Mouse (Mus musculus) ES-E14 (cell line): ENCODE data around the gene Pkd2. TPM values are rescaled to one million over a fixed set of nuclear protein-coding genes. Genes with fewer than 3 reads are reported as not detected.

Experiments used
- DNase-seq: peaks from one replicate; pipeline ENCODE4 v3.0.0-alpha.2; 2013; ENCODE audit warnings: low read depth, low spot score
- H3K27ac ChIP-seq: 2 replicates; pipeline ENCODE4 v1.5.1; 2012; ENCODE audit warnings: low read depth, mild to moderate bottlenecking, low read length, moderate library complexity, mixed read lengths; ENCODE audit not compliant: poor library complexity, insufficient read depth, severe bottlenecking
- H3K36me3 ChIP-seq: 2 replicates; pipeline ENCODE4 v1.6.1; 2012; ENCODE audit warnings: mild to moderate bottlenecking, low read length, moderate library complexity, mixed read lengths; ENCODE audit not compliant: control insufficient read depth, poor library complexity, insufficient read depth, severe bottlenecking
- H3K4me1 ChIP-seq, 2 experiments: fragments of 150-350 bp in 1 of 2; sonication (generic) in 1 of 2; 2 replicates each; pipeline ENCODE4 v1.6.1; 2012; ENCODE audit warnings: low read length in 2 of 2, mild to moderate bottlenecking in 1 of 2, mixed read lengths in 1 of 2; ENCODE audit not compliant: control insufficient read depth in 2 of 2, insufficient read depth in 2 of 2, poor library complexity in 1 of 2
- H3K4me3 ChIP-seq, 2 experiments: fragments of 150-350 bp in 1 of 2; sonication (generic) in 1 of 2; 2 replicates each; pipeline ENCODE4 v1.5.1; 2012; ENCODE audit warnings: low read length in 2 of 2, low read depth in 1 of 2, mild to moderate bottlenecking in 1 of 2, mixed read lengths in 1 of 2; ENCODE audit not compliant: insufficient read depth in 1 of 2, poor library complexity in 1 of 2, severe bottlenecking in 1 of 2
- H3K9ac ChIP-seq: 2 replicates; pipeline ENCODE4 v1.6.1; 2012; ENCODE audit warnings: low read depth, mild to moderate bottlenecking, low read length, mixed read lengths; ENCODE audit not compliant: poor library complexity, insufficient read depth, severe bottlenecking
- H3K9me3 ChIP-seq: fragments of 150-350 bp; sonication (generic); 2 replicates; pipeline ENCODE4 v1.6.1; 2012; ENCODE audit warnings: low read depth, mild to moderate bottlenecking, low read length; ENCODE audit not compliant: control insufficient read depth, insufficient read depth
- CHD2 ChIP-seq: IDR thresholded peaks from 2 replicates; pipeline ENCODE4 v1.6.1; 2014; ENCODE audit warnings: mild to moderate bottlenecking, low read depth, low read length, inconsistent platforms
- HCFC1 ChIP-seq: IDR thresholded peaks from 2 replicates; pipeline ENCODE4 v1.6.1; 2012; ENCODE audit warnings: low read length, inconsistent platforms, borderline replicate concordance; ENCODE audit not compliant: insufficient read depth
- MAFK ChIP-seq: IDR thresholded peaks from 2 replicates; pipeline ENCODE4 v1.6.1; 2014; ENCODE audit warnings: mild to moderate bottlenecking, low read depth, low read length, inconsistent platforms; ENCODE audit not compliant: insufficient read depth
- ZC3H11A ChIP-seq: IDR thresholded peaks from 2 replicates; pipeline ENCODE4 v1.6.1; 2012; ENCODE audit warnings: low read depth, mild to moderate bottlenecking, inconsistent platforms, low read length, borderline replicate concordance
- ZNF384 ChIP-seq: IDR thresholded peaks from 2 replicates; pipeline ENCODE4 v1.6.1; 2012; ENCODE audit warnings: low read depth, low read length, inconsistent platforms
- in situ Hi-C, 2 experiments: fragments of 600-800 bp; cut with MboI; formaldehyde crosslinking; loops; one replicate each; pipeline ENCODE4 v1.15.1; 2025; ENCODE audit warnings: low sequenced_read_pairs in 2 of 2, inconsistent platforms in 1 of 2; ENCODE audit not compliant: unreplicated experiment in 2 of 2
- total RNA-seq: library from RNA; depleted of rRNA; stranded (reverse); fragments of 300-350 nt; gene quantifications from 2 replicates; pipeline ENCODE4 v1.2.3, GENCODE M21; 2012; rRNA removed

Gene Pkd2
- total RNA-seq, 1 experiment, result 38.7 TPM

DNA sequence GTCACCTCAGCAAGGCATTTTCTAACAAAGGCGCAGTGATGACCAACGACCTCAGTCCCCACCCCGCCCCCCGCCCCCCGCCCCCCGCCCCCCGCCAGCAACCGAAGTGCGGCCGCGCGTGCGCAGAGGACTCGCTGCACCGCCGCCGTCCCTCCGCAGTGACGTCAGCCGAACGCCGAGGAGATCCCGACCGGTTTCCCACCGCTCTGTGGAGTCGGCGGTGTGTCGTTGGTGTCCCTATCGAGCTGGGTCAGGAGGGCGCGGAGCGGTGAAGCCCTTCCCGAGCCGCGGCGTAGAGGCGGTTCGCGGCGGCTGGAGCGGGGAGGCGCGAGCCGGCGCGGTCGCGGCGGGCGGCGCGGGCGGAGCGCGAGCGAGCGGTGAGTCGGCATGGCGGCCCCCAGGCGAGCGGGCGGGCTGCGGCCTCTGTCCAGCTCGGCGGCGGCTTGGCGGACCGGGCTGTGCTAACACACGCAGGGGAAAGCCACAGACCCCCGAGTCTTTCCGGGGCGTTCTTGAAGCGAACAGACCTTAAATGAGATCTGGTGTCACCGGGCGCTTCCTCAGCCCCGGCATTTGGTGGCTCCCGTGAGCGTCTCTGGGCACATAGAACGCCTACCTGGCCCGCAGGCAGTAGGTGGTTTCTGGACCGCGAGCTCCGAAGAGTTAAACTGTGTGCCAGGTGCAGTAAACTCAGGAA is 49.1 kb downstream of the Pkd2 start, which contains the start of gene BC005561:
BC005561 (plus strand) TSS at position 158 of the 697 bp plus-strand sequence.
- H3K4me3 ChIP-seq, result peak within 1 kb of the TSS; percentile 97 to 98
- peak within 1 kb of the TSS; percentile 65; the same call in 1 of the 2 replicates for H3K27ac ChIP-seq
- H3K4me1 ChIP-seq, result peaks cover 0 to 2% of the 10 kb centered on the region in 2 experiments; a peak in 1 of 4 replicates
- in situ Hi-C loops, result no loop called here
- DNase-seq, result peak; percentile 59
- 0 out of 2 replicates have a peak, but pooled peaks cover 3% of the 10 kb centered on the region for H3K36me3 ChIP-seq
- peak within 1 kb of the TSS; percentile 99 for H3K9ac ChIP-seq
- TF ChIP-seq MAFK (no peak), HCFC1 (peak; percentile 57; the same call in 1 of the 2 replicates), CHD2 (no peak)
- no peaks in the 10 kb centered on the region for H3K9me3 ChIP-seq

DNA sequence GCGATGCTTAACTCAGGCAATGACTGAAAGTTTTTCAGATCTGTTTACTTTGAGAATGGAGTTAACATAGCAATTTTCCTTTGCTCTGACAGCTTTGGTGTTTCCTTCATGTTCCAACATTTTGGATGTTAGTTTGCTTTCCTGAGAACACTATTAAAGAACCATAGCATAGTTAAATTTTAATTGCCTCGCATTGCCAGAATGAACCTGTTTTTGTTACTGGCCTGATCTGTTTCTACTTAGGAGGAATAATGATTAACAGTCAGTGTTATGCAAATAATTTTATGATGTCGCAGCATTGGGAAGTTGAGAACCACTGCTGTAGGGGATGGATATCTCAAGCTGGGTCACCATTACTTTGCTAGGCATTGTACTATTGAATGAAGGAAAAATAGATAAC is 52.0 kb downstream of the Pkd2 start:
- no peak overlapping the region for H3K27ac ChIP-seq
- H3K4me1 ChIP-seq, result peaks cover 0 to 2% of the 10 kb centered on the region in 2 experiments; a peak in 1 of 4 replicates
- no peak for DNase-seq
- H3K9ac ChIP-seq, result no peak overlapping the region
- H3K36me3 ChIP-seq, result no peaks in the 10 kb centered on the region
- in situ Hi-C loops, result no loop called here
- no peaks in the 10 kb centered on the region for H3K9me3 ChIP-seq
- H3K4me3 ChIP-seq, result no peak overlapping the region
- TF ChIP-seq ZC3H11A (no peak), CHD2 (no peak), HCFC1 (no peak), ZNF384 (no peak), MAFK (no peak)

DNA sequence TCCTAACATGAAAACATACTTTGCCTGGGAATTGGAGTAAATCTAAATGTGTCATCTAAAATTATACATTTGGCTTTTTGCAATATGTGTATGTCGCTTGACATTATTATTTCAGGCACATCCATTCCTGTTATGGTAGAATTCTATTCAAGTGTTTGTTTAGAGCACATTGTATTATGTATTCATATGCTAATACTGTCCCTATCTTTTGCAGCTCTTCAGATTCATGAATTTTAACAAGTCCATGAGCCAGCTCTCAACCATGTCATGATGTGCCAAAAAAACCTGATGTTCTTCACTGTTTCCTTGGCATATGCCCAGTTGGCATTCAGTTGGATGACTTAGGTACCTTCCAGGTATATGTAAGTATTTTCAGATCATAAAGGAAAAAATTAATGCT is 79.4 kb downstream of the Pkd2 start:
- peaks cover 11% of the 10 kb centered on the region; the same call in 1 of the 2 replicates for H3K36me3 ChIP-seq
- H3K4me1 ChIP-seq, result no peaks in the 10 kb centered on the region
- TF ChIP-seq MAFK, result no peak
- no peak for TF ChIP-seq HCFC1
- no peak for TF ChIP-seq ZC3H11A
- TF ChIP-seq CHD2, result no peak
- TF ChIP-seq ZNF384, result no peak
- in situ Hi-C loops, result no loop called here
- H3K4me3 ChIP-seq, result no peak overlapping the region
- DNase-seq, result no peak
- H3K27ac ChIP-seq, result no peak overlapping the region
- H3K9me3 ChIP-seq, result no peaks in the 10 kb centered on the region
- no peak overlapping the region for H3K9ac ChIP-seq

DNA sequence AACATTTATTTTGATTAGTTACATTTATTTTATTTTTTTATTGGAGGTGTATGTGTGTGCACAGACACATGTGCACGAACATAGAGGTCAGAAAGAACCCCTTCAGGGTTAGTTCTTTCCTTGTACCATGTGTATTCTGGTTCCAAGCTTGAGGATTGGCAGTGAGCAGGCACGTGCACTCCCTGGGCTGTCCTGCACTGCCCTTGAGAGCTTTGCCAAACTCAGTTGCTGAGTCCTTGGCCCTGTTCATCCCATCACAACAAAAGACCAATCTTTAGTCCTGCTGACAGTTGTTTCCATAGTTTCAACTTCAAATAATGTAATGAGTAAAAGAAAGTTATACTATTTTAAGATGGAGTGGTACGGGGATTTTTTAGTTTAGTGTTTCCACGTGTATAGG is 80.1 kb downstream of the Pkd2 start:
- TF ChIP-seq CHD2, result no peak
- no peak for TF ChIP-seq ZC3H11A
- no peak for TF ChIP-seq MAFK
- TF ChIP-seq ZNF384, result no peak
- TF ChIP-seq HCFC1, result no peak
- Histone ChIP-seq H3K9me3 (no peaks in the 10 kb centered on the region), H3K9ac (no peak overlapping the region), H3K4me3 (no peak overlapping the region), H3K4me1 (no peaks in the 10 kb centered on the region), H3K36me3 (peaks cover 11% of the 10 kb centered on the region; the same call in 1 of the 2 replicates), H3K27ac (no peak overlapping the region)
- DNase-seq, result no peak
- in situ Hi-C loops, result no loop called here

Other genes with a start within 250 kb of the Pkd2 start
- gene Ibsp, start 160.3 kb upstream of the Pkd2 start, total RNA-seq, result not detected in 2 replicates
- gene Mepe, start 134.1 kb upstream of the Pkd2 start, total RNA-seq, result not detected in 2 replicates
- gene Spp1, start 24.3 kb upstream of the Pkd2 start, total RNA-seq, result 654 and 1,326 TPM in 2 replicates
- 6.8 and 7.6 TPM in 2 replicates for gene BC005561, start 48.9 kb downstream of the Pkd2 start, total RNA-seq